Mouse (Mus musculus): ENCODE results near the gene Maco1. TPM values are rescaled to one million over a fixed set of nuclear protein-coding genes. Genes with fewer than 3 reads are reported as not detected.

Maco1 gene
- polyA plus RNA-seq, 1 experiment from 2014 or later, result 93.2 TPM

DNA sequence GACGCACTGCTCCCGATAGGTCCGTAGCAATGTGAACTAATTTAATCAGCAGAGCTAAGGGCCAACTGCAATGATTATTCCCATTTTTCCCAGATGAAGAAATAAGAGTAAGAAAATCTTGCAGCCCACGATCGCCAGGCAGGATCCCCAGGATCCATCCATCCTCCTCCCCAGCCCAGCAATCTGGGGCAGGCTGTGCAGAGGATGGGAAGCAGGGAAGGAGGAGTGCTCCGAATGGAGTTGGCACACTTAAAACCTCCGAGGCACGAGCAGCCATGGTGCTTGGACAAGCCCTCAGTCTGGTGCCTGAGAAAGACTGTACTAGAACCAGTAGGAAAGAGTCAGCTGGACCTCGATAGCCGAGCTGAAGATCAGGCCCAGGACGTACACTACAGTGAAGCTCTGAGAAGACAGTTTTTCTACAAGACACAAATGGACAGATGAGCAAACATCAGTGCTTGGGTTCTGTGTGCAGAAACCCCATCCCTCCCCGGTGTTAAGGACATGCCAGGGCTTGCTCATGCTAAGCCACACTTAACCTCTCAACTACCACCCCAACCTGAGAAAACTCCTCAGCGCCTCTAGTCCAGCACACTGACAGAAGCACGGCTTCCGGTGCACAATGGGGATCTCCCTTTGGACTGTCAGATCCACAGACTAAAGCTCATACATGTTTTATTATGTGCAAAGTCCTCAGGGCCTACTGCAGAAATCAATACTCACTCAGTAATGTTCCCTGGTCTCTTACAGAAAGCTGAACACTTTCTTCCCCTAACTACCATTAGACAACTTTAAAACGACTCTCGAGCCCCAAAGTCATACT is 39.5 kb downstream of the Maco1 start:
- WGBS, result 89% methylated on average over 17 of the region's 17 CpGs
- no peaks in the 10 kb centered on the region for H3K9me3 ChIP-seq (ENCODE audit: control insufficient read depth, low read length)
- H3K4me2 ChIP-seq (replicated peaks), result no peak overlapping the region
- H3K27me3 ChIP-seq (ENCODE audit: control insufficient read depth, insufficient read depth, low read length), result no peaks in the 10 kb centered on the region
- no peak overlapping the region for H3K4me3 ChIP-seq (replicated peaks; ENCODE audit: low read length)
- H3K4me1 ChIP-seq (replicated peaks; ENCODE audit: control insufficient read depth, insufficient read depth, low read length), result no peaks in the 10 kb centered on the region
- ATAC-seq (ENCODE audit: low FRiP score) (no peak), DNase-seq (ENCODE audit: low spot score) (no peak)
- peaks cover 66% of the 10 kb centered on the region for H3K36me3 ChIP-seq (replicated peaks; ENCODE audit: control insufficient read depth, insufficient read depth)
- H3K9ac ChIP-seq, result no peak overlapping the region
- H3K27ac ChIP-seq, result 0 out of 2 replicates have a peak overlapping the region, but pooled peaks have one; percentile 26

DNA sequence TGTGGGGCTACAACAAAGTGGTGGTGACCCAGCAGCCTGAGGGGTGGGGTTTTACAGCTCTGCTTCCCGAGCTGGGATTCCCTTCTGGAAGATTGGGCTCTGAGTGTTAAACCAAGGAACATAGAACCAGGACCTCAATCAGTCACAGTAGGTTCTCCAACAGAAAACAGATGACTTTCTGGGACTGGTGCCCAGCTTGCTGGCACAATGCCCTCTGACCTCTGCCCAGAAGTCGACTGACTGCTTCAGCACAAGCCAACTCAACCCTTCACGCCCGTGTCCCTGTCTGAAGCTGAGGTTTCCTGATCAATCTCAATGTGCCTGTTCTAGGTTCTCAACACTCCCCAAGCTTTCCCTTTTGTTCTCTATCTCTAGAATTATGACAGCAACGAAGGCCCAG is 48.4 kb downstream of the Maco1 start:
- peak; percentile 56 for DNase-seq (ENCODE audit: low spot score)
- WGBS, result 73% methylated on average over 5 of the region's 5 CpGs
- Histone ChIP-seq H3K9me3 (ENCODE audit: control insufficient read depth, low read length) (no peaks in the 10 kb centered on the region), H3K4me1 (replicated peaks; ENCODE audit: control insufficient read depth, insufficient read depth, low read length) (no peaks in the 10 kb centered on the region), H3K27ac (no peak overlapping the region), H3K4me2 (replicated peaks) (no peak overlapping the region), H3K4me3 (replicated peaks; ENCODE audit: low read length) (no peak overlapping the region), H3K36me3 (replicated peaks; ENCODE audit: control insufficient read depth, insufficient read depth) (peaks cover 97% of the 10 kb centered on the region), H3K27me3 (ENCODE audit: control insufficient read depth, insufficient read depth, low read length) (no peaks in the 10 kb centered on the region), H3K9ac (no peak overlapping the region)
- ATAC-seq (ENCODE audit: low FRiP score), result no peak

DNA sequence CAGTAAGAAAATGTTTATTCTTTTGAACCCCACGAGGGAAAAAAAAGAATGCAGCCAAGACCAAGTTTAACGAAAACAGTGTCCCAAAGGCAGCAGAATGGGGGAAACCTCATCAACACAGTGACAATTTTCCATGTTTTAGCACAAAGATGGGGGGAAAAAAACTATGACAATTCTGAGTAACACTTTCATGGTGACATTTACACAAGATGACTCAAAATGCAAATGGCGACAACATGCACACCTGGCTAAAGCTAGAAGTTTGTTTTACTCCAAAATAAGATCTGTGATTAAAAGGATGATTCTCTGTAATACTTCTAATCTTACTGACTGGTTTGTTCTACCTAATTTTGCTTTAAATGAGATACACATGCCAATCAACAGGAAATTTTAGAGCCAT is 50.4 kb downstream of the Maco1 start:
- Histone ChIP-seq H3K27ac (no peak overlapping the region), H3K9ac (no peak overlapping the region), H3K9me3 (ENCODE audit: control insufficient read depth, low read length) (no peaks in the 10 kb centered on the region), H3K4me2 (replicated peaks) (no peak overlapping the region), H3K4me3 (replicated peaks; ENCODE audit: low read length) (no peak overlapping the region), H3K27me3 (ENCODE audit: control insufficient read depth, insufficient read depth, low read length) (no peaks in the 10 kb centered on the region), H3K4me1 (replicated peaks; ENCODE audit: control insufficient read depth, insufficient read depth, low read length) (no peaks in the 10 kb centered on the region), H3K36me3 (replicated peaks; ENCODE audit: control insufficient read depth, insufficient read depth) (peaks cover 77% of the 10 kb centered on the region)
- ATAC-seq (ENCODE audit: low FRiP score) (no peak), DNase-seq (ENCODE audit: low spot score) (no peak)
- 90% methylated on average over 3 of the region's 3 CpGs for WGBS

DNA sequence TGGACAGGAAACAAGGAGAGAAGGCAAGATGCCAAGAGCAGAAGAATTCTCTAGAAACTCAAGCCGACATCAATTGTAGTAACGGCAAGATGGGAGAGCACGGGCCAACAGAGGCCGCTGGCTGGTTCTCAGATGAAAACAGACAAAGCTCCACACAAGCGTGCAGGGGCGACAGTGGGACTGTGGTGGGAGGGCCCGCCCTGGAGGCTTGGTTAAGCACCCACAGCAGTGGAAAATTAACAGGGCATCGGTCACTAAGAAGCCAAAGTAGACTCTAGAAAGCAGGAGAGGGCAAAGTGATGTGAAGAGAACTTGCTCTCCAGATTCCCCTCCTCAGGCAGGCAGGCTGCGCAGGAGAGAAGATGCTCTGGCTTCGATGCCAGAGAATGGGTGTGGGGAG is 51.0 kb downstream of the Maco1 start:
- 91% methylated on average over 10 of the region's 10 CpGs for WGBS
- Histone ChIP-seq H3K9ac (no peak overlapping the region), H3K27me3 (ENCODE audit: control insufficient read depth, insufficient read depth, low read length) (no peaks in the 10 kb centered on the region), H3K27ac (no peak overlapping the region), H3K9me3 (ENCODE audit: control insufficient read depth, low read length) (no peaks in the 10 kb centered on the region), H3K4me3 (replicated peaks; ENCODE audit: low read length) (no peak overlapping the region), H3K4me2 (replicated peaks) (no peak overlapping the region), H3K36me3 (replicated peaks; ENCODE audit: control insufficient read depth, insufficient read depth) (peaks cover 71% of the 10 kb centered on the region), H3K4me1 (replicated peaks; ENCODE audit: control insufficient read depth, insufficient read depth, low read length) (no peaks in the 10 kb centered on the region)
- DNase-seq (ENCODE audit: low spot score), result no peak
- no peak for ATAC-seq (ENCODE audit: low FRiP score)

DNA sequence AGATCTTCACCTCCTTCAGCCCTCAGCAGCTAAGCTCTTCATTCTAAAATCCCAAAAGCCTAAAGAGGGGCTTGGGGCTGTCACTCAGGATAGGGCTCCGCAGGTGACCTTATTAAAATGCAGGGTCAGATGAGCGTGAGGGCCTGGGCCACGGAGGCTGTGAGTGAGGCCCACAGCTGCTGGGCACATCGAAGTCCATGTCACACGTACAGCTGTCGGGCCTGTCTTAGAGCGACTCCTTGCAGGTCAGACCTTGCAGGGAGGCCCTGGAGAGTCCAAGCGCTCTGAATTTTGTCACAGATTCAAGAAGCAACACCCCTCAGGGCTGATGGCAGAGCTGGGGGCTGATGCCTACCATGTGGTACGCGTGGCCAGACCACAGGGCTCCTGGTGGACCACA is 52.5 kb downstream of the Maco1 start:
- H3K4me3 ChIP-seq (replicated peaks; ENCODE audit: low read length), result no peak overlapping the region
- H3K4me2 ChIP-seq (replicated peaks), result no peak overlapping the region
- DNase-seq (ENCODE audit: low spot score) (no peak), ATAC-seq (ENCODE audit: low FRiP score) (no peak)
- H3K36me3 ChIP-seq (replicated peaks; ENCODE audit: control insufficient read depth, insufficient read depth), result peaks cover 56% of the 10 kb centered on the region
- no peak overlapping the region for H3K27ac ChIP-seq
- H3K4me1 ChIP-seq (replicated peaks; ENCODE audit: control insufficient read depth, insufficient read depth, low read length), result no peaks in the 10 kb centered on the region
- H3K9ac ChIP-seq, result no peak overlapping the region
- no peaks in the 10 kb centered on the region for H3K9me3 ChIP-seq (ENCODE audit: control insufficient read depth, low read length)
- H3K27me3 ChIP-seq (ENCODE audit: control insufficient read depth, insufficient read depth, low read length), result no peaks in the 10 kb centered on the region
- 72% methylated on average over 10 of the region's 10 CpGs for WGBS

DNA sequence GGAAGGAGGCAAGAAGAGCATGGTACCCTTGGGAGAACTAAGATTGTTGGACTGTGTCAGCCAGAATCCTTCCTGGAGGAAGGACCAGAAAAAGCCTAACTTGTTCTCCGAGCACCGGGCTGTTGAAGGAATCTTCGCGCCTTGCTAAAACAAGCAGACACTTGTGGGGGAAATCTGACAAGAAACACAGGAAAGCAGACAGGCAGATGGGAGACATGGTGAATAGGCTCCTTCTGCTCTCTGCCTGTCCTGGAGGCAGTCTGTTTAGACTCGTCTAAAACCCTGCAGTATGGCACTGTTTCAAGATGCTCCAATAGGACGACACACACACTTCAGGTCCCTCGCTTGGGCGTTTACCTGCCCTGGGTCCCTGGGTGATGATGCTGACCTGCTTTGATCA is 53.0 kb downstream of the Maco1 start:
- no peak overlapping the region for H3K4me3 ChIP-seq (replicated peaks; ENCODE audit: low read length)
- no peaks in the 10 kb centered on the region for H3K9me3 ChIP-seq (ENCODE audit: control insufficient read depth, low read length)
- no peak for ATAC-seq (ENCODE audit: low FRiP score)
- no peak overlapping the region for H3K4me2 ChIP-seq (replicated peaks)
- no peak overlapping the region for H3K9ac ChIP-seq
- H3K27me3 ChIP-seq (ENCODE audit: control insufficient read depth, insufficient read depth, low read length), result no peaks in the 10 kb centered on the region
- H3K4me1 ChIP-seq (replicated peaks; ENCODE audit: control insufficient read depth, insufficient read depth, low read length), result no peaks in the 10 kb centered on the region
- no peak for DNase-seq (ENCODE audit: low spot score)
- no peak overlapping the region for H3K27ac ChIP-seq
- WGBS, result 75% methylated on average over 8 of the region's 8 CpGs
- H3K36me3 ChIP-seq (replicated peaks; ENCODE audit: control insufficient read depth, insufficient read depth), result peaks cover 50% of the 10 kb centered on the region

DNA sequence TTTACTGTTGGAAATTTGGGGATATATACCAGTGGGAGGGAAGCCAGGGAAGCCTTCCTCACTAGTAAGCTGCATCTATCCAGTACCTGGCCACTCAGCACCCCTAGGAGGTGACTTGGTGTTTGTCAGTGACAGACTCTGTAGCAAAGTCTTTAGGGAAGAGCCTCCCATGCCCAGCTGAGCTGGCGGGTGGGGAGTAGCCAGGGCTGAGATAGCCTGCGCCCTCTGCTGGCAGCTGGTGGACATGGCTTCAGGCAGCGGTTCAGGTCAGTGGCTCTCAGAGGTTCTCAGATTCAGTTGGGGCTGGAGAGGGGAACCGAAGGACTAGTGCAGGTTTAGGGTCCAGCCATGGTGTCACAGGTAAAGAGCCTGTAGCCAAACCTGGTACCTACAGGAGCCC is 53.9 kb downstream of the Maco1 start:
- DNase-seq (ENCODE audit: low spot score) (peak; percentile 76), ATAC-seq (ENCODE audit: low FRiP score) (peak; percentile 62; the same call in 1 of the 2 replicates)
- Histone ChIP-seq H3K4me1 (replicated peaks; ENCODE audit: control insufficient read depth, insufficient read depth, low read length) (no peaks in the 10 kb centered on the region), H3K9ac (no peak overlapping the region), H3K4me2 (replicated peaks) (no peak overlapping the region), H3K27ac (no peak overlapping the region), H3K9me3 (ENCODE audit: control insufficient read depth, low read length) (no peaks in the 10 kb centered on the region), H3K27me3 (ENCODE audit: control insufficient read depth, insufficient read depth, low read length) (no peaks in the 10 kb centered on the region), H3K4me3 (replicated peaks; ENCODE audit: low read length) (no peak overlapping the region), H3K36me3 (replicated peaks; ENCODE audit: control insufficient read depth, insufficient read depth) (peaks cover 42% of the 10 kb centered on the region)
- WGBS, result 19% methylated on average over 4 of the region's 4 CpGs

DNA sequence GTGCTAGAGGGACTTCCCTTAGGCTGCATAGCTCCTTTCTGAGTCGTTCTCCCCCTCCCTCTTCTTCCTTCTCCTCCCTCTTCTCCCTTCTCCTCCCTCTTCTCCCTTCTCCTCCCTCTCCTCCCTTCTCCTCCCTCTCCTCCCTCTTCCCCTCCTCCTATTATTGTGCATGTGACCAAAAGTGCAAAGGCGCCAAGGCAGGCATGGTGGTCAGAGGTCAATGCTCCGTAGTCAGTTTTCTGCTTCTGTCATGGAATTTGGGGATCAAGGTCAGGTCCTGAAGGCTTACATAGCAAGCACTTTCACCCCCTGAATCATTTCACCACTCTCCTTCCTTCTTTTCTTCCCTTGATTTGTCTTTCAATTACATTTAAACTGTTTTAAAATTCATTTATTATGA is 54.3 kb downstream of the Maco1 start:
- H3K4me3 ChIP-seq (replicated peaks; ENCODE audit: low read length), result no peak overlapping the region
- H3K36me3 ChIP-seq (replicated peaks; ENCODE audit: control insufficient read depth, insufficient read depth), result peaks cover 38% of the 10 kb centered on the region
- no peaks in the 10 kb centered on the region for H3K9me3 ChIP-seq (ENCODE audit: control insufficient read depth, low read length)
- 45% methylated on average over 3 of the region's 3 CpGs for WGBS
- DNase-seq (ENCODE audit: low spot score), result no peak
- H3K9ac ChIP-seq, result no peak overlapping the region
- no peak for ATAC-seq (ENCODE audit: low FRiP score)
- H3K4me1 ChIP-seq (replicated peaks; ENCODE audit: control insufficient read depth, insufficient read depth, low read length), result no peaks in the 10 kb centered on the region
- H3K27me3 ChIP-seq (ENCODE audit: control insufficient read depth, insufficient read depth, low read length), result no peaks in the 10 kb centered on the region
- H3K27ac ChIP-seq, result no peak overlapping the region
- no peak overlapping the region for H3K4me2 ChIP-seq (replicated peaks)

DNA sequence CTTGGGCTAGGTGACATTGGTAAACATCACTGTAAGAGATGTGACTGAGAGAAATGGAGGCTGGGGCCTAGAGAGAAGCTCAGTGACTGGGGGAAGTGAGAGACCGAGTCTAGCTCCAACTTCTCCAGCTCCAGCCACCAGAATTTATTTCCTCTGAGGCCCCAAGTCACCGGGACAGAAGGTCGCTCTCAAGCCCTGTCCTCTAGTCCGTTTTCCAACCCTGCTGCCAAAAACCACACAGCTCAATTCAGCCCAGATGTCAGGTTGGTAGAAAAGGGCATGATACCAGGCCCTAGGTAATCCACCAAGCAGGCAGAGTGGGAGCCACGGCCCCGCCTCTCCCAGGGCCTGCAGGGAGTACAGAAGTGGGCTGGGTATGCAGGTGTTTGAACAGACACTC is 55.5 kb downstream of the Maco1 start:
- no peaks in the 10 kb centered on the region for H3K4me1 ChIP-seq (replicated peaks; ENCODE audit: control insufficient read depth, insufficient read depth, low read length)
- no peaks in the 10 kb centered on the region for H3K9me3 ChIP-seq (ENCODE audit: control insufficient read depth, low read length)
- H3K27me3 ChIP-seq (ENCODE audit: control insufficient read depth, insufficient read depth, low read length), result no peaks in the 10 kb centered on the region
- ATAC-seq (ENCODE audit: low FRiP score), result no peak
- no peak for DNase-seq (ENCODE audit: low spot score)
- H3K27ac ChIP-seq, result no peak overlapping the region
- peaks cover 26% of the 10 kb centered on the region for H3K36me3 ChIP-seq (replicated peaks; ENCODE audit: control insufficient read depth, insufficient read depth)
- H3K9ac ChIP-seq, result no peak overlapping the region
- no peak overlapping the region for H3K4me3 ChIP-seq (replicated peaks; ENCODE audit: low read length)
- no peak overlapping the region for H3K4me2 ChIP-seq (replicated peaks)
- WGBS, result 83% methylated on average over 6 of the region's 6 CpGs
